Mouse (Mus musculus) MEL (cell line): Measurements from ENCODE around the gene Fndc8. TPM values are rescaled to one million over a fixed set of nuclear protein-coding genes. Genes with fewer than 3 reads are reported as not detected.

ENCODE experiments used
- DNase-seq: peaks from one replicate; pipeline ENCODE4 v3.0.0; 2011; ENCODE audit warnings: low read depth, low spot score
- H3K27ac ChIP-seq: 2 replicates; pipeline ENCODE4 v1.5.1; 2012; ENCODE audit warnings: low read depth, mild to moderate bottlenecking, control low read depth, low read length, moderate library complexity; ENCODE audit not compliant: control insufficient read depth
- H3K27me3 ChIP-seq, 2 experiments: fragments of 150-350 bp in 1 of 2; sonication (generic) in 1 of 2; 2 replicates each; pipeline ENCODE4 v1.6.1; 2012; ENCODE audit warnings: low read length in 2 of 2, mild to moderate bottlenecking in 2 of 2, improper control_type of control experiment in 1 of 2, moderate library complexity in 1 of 2; ENCODE audit not compliant: insufficient read depth in 2 of 2, control insufficient read depth in 1 of 2
- H3K36me3 ChIP-seq, 2 experiments: 2 replicates each; pipeline ENCODE4 v1.6.1; 2012 to 2014; ENCODE audit warnings: low read length in 2 of 2, improper control_type of control experiment in 1 of 2, inconsistent platforms in 1 of 2, mild to moderate bottlenecking in 1 of 2; ENCODE audit not compliant: insufficient read depth in 2 of 2, control insufficient read depth in 1 of 2
- H3K4me1 ChIP-seq, 2 experiments: fragments of 150-350 bp in 1 of 2; sonication (generic) in 1 of 2; 2 replicates each; pipeline ENCODE4 v1.6.1; 2012; ENCODE audit warnings: low read length in 2 of 2, improper control_type of control experiment in 1 of 2, mild to moderate bottlenecking in 1 of 2; ENCODE audit not compliant: insufficient read depth in 2 of 2, control insufficient read depth in 1 of 2
- H3K4me3 ChIP-seq, 2 experiments: fragments of 150-350 bp in 1 of 2; sonication (generic) in 1 of 2; 2 replicates each; pipeline ENCODE4 v1.5.1; 2012; ENCODE audit warnings: low read depth in 2 of 2, low read length in 2 of 2, mild to moderate bottlenecking in 2 of 2, moderate library complexity in 2 of 2, control low read depth in 1 of 2, improper control_type of control experiment in 1 of 2; ENCODE audit not compliant: control insufficient read depth in 1 of 2, insufficient read depth in 1 of 2
- H3K79me2 ChIP-seq: 2 replicates; pipeline ENCODE4 v1.6.1; 2012; ENCODE audit warnings: mild to moderate bottlenecking, low read length, moderate library complexity; ENCODE audit not compliant: control insufficient read depth, poor library complexity, insufficient read depth
- H3K9ac ChIP-seq: 2 replicates; pipeline ENCODE4 v1.6.1; 2012; ENCODE audit warnings: low read depth, mild to moderate bottlenecking, control low read depth, low read length, moderate library complexity; ENCODE audit not compliant: control insufficient read depth, poor library complexity, severe bottlenecking
- H3K9me3 ChIP-seq: fragments of 150-350 bp; sonication (generic); replicated peaks from 2 replicates; pipeline ENCODE4 v1.6.1; 2012; ENCODE audit warnings: mild to moderate bottlenecking, low read length, improper control_type of control experiment, moderate library complexity; ENCODE audit not compliant: insufficient read depth
- E2F4 ChIP-seq: IDR thresholded peaks from 2 replicates; pipeline ENCODE4 v1.6.1; 2011; ENCODE audit warnings: low read depth, low read length, improper control_type of control experiment, borderline replicate concordance
- GATA1 ChIP-seq: IDR thresholded peaks from 2 replicates; pipeline ENCODE4 v1.6.1; 2011; ENCODE audit warnings: low read depth, low read length, improper control_type of control experiment
- JUND ChIP-seq: IDR thresholded peaks from 2 replicates; pipeline ENCODE4 v1.6.1; 2011; ENCODE audit warnings: low read depth, mild to moderate bottlenecking, improper control_type of control experiment, low read length
- MXI1 ChIP-seq: IDR thresholded peaks from 2 replicates; pipeline ENCODE4 v1.6.1; 2011; ENCODE audit warnings: mild to moderate bottlenecking, low read depth, low read length, improper control_type of control experiment
- MYB ChIP-seq: IDR thresholded peaks from 2 replicates; pipeline ENCODE4 v1.6.1; 2011; ENCODE audit warnings: mild to moderate bottlenecking, low read depth, low read length, improper control_type of control experiment
- NELFE ChIP-seq: IDR thresholded peaks from 2 replicates; pipeline ENCODE4 v1.6.1; 2011; ENCODE audit warnings: low read depth, low read length, improper control_type of control experiment
- POLR2A ChIP-seq, 2 experiments: IDR thresholded peaks; 2 replicates each; pipeline ENCODE4 v1.6.1; 2011 to 2012; ENCODE audit warnings: low read length in 2 of 2, mild to moderate bottlenecking in 2 of 2, control low read depth in 1 of 2, improper control_type of control experiment in 1 of 2, low read depth in 1 of 2, moderate library complexity in 1 of 2; ENCODE audit not compliant: control insufficient read depth in 1 of 2, insufficient read depth in 1 of 2, poor library complexity in 1 of 2
- POLR2AphosphoS2 ChIP-seq: IDR thresholded peaks from 2 replicates; pipeline ENCODE4 v1.6.1; 2011; ENCODE audit warnings: low read length, improper control_type of control experiment
- RAD21 ChIP-seq: IDR thresholded peaks from 2 replicates; pipeline ENCODE4 v1.6.1; 2011; ENCODE audit warnings: mild to moderate bottlenecking, low read depth, low read length, improper control_type of control experiment
- RCOR1 ChIP-seq: IDR thresholded peaks from 2 replicates; pipeline ENCODE4 v1.6.1; 2012; ENCODE audit warnings: low read depth, mild to moderate bottlenecking, inconsistent platforms, low read length, improper control_type of control experiment
- ZC3H11A ChIP-seq: IDR thresholded peaks from 2 replicates; pipeline ENCODE4 v1.6.1; 2012; ENCODE audit warnings: low read depth, mild to moderate bottlenecking, inconsistent platforms, low read length, improper control_type of control experiment
- ZMIZ1 ChIP-seq: IDR thresholded peaks from 2 replicates; pipeline ENCODE4 v1.6.1; 2012; ENCODE audit warnings: low read depth, mild to moderate bottlenecking, inconsistent platforms, low read length, improper control_type of control experiment, moderate library complexity
- polyA plus RNA-seq, 2 experiments: library from polyadenylated mRNA; stranded (reverse) in 1 of 2; unstranded in 1 of 2; fragments of >175 nt in 1 of 2; fragments of >200 nt in 1 of 2; gene quantifications; 2 replicates each; pipeline versions ENCODE4 v1.2.1 to v1.2.4; 2012; ENCODE audit warnings: low replicate concordance in 2 of 2, low read depth in 1 of 2; ENCODE audit not compliant: insufficient read length in 2 of 2, insufficient read depth in 1 of 2, missing spikeins in 1 of 2
- total RNA-seq: library from RNA; depleted of rRNA; stranded (reverse); fragments of 300-350 nt; gene quantifications from 2 replicates; pipeline ENCODE4 v1.2.3, GENCODE M21; 2012

Gene Fndc8
- total and polyA plus RNA-seq, 3 experiments, result 0.15 to 0.72 TPM; not detected in 1

- TF ChIP-seq NELFE (peak; percentile 82), RAD21 (peak; percentile 99)
Observed at GRCm38 (mm10) chr11:82890342-82890762, 1.6 kb upstream of the Fndc8 start, which contains the start of gene Rad51d (continued).

GRCm38 (mm10) chr11:82897478-82897877 lies 5.6 kb downstream of the Fndc8 start:
- Histone ChIP-seq H3K4me3 (no peak overlapping the region), H3K79me2 (no peaks in the 10 kb centered on the region)

GRCm38 (mm10) chr11:82899720-82900119 lies 7.8 kb downstream of the Fndc8 start:
- Histone ChIP-seq H3K27me3 (no peaks in the 10 kb centered on the region), H3K4me3 (no peak overlapping the region), H3K79me2 (no peaks in the 10 kb centered on the region), H3K27ac (no peak overlapping the region), H3K4me1 (no peaks in the 10 kb centered on the region), H3K36me3 (peaks cover 0 to 3% of the 10 kb centered on the region in 2 experiments; a peak in 1 of 4 replicates), H3K9me3 (no peaks in the 10 kb centered on the region), H3K9ac (no peak overlapping the region)
- no peak for DNase-seq
- TF ChIP-seq JUND (no peak), POLR2AphosphoS2 (peak; percentile 94), POLR2A (IDR thresholded peaks at IDR 0.05; ENCODE audit: control insufficient read depth in 1 of 2, insufficient read depth in 1 of 2, low read depth in 1 of 2, low read length in 2 of 2, poor library complexity in 1 of 2) (peak in 1 of 2 experiments; percentile 29; a peak in 1 of 4 replicates), RCOR1 (no peak), GATA1 (no peak)

More at GRCm38 (mm10) chr11:82897478-82897877, 5.6 kb downstream of the Fndc8 start:
- TF ChIP-seq POLR2AphosphoS2, result no peak
- no peak for TF ChIP-seq MYB
- no peak for TF ChIP-seq MXI1
- TF ChIP-seq, all 39 proteins: peak for 0
- Histone ChIP-seq H3K36me3 (peaks cover 0 to 2% of the 10 kb centered on the region in 2 experiments; a peak in 1 of 4 replicates), H3K27me3 (no peaks in the 10 kb centered on the region), H3K9ac (no peak overlapping the region), H3K4me1 (no peaks in the 10 kb centered on the region), H3K27ac (no peak overlapping the region), H3K9me3 (no peaks in the 10 kb centered on the region)
- no peak for DNase-seq

GRCm38 (mm10) chr11:82901606-82902310 lies 9.8 kb downstream of the Fndc8 start:
- H3K79me2 ChIP-seq, result peaks cover 7% of the 10 kb centered on the region
- no peak overlapping the region for H3K9ac ChIP-seq
- H3K4me1 ChIP-seq, result 0 out of 4 replicates have a peak, but pooled peaks cover 0 to 6% of the 10 kb centered on the region in 2 experiments
- TF ChIP-seq E2F4 (no peak), ZMIZ1 (no peak), ZC3H11A (no peak)
- no peak overlapping the region for H3K27ac ChIP-seq
- H3K4me3 ChIP-seq, result no peak overlapping the region
- H3K9me3 ChIP-seq, result no peaks in the 10 kb centered on the region
- peaks cover 6 to 11% of the 10 kb centered on the region in 2 experiments for H3K36me3 ChIP-seq
- DNase-seq, result no peak
- no peaks in the 10 kb centered on the region for H3K27me3 ChIP-seq
